Mouse (Mus musculus) forebrain, embryonic 15.5 days (tissue): ENCODE measurements around the gene Jmjd7. TPM values are rescaled to one million over a fixed set of nuclear protein-coding genes. Genes with fewer than 3 reads are reported as not detected.

Source experiments
- ATAC-seq: fragments of 200-750 bp; cut with Nextera tagmentation; replicated peaks from 2 replicates; pipeline ENCODE4 v1.8.0; 2017; ENCODE audit warnings: mild to moderate bottlenecking, moderate TSS enrichment, moderate library complexity
- H3K27ac ChIP-seq: fragments of 300-500 bp; sonication (generic); replicated peaks from 2 replicates; pipeline ENCODE4 v1.5.1; 2015; ENCODE audit warnings: mild to moderate bottlenecking, inconsistent platforms
- H3K27me3 ChIP-seq: fragments of 300-500 bp; sonication (generic); 2 replicates; pipeline ENCODE4 v1.6.1; 2015; ENCODE audit warnings: inconsistent platforms
- H3K36me3 ChIP-seq: fragments of 300-500 bp; sonication (generic); 2 replicates; pipeline ENCODE4 v1.6.1; 2015; ENCODE audit warnings: mild to moderate bottlenecking, inconsistent platforms
- H3K4me1 ChIP-seq: fragments of 300-500 bp; sonication (generic); 2 replicates; pipeline ENCODE4 v1.6.1; 2015; ENCODE audit warnings: inconsistent platforms
- H3K4me2 ChIP-seq: fragments of 300-500 bp; sonication (generic); replicated peaks from 2 replicates; pipeline ENCODE4 v1.6.1; 2015; ENCODE audit warnings: mild to moderate bottlenecking, inconsistent platforms
- H3K4me3 ChIP-seq: fragments of 300-500 bp; sonication (generic); 2 replicates; pipeline ENCODE4 v1.5.1; 2015; ENCODE audit warnings: mild to moderate bottlenecking, inconsistent platforms
- H3K9ac ChIP-seq: fragments of 300-500 bp; sonication (generic); replicated peaks from 2 replicates; pipeline ENCODE4 v1.6.1; 2015; ENCODE audit warnings: mild to moderate bottlenecking, inconsistent platforms
- H3K9me3 ChIP-seq: fragments of 300-500 bp; sonication (generic); 2 replicates; pipeline ENCODE4 v1.6.1; 2016; ENCODE audit warnings: inconsistent platforms
- WGBS: fragments of 180-500 bp; shearing (Covaris S2); methylation state at CpG from one replicate; pipeline ENCODE4 v1.1.7; 2015; ENCODE audit warnings: mixed read lengths; 5-methylcytosine and 5-hydroxymethylcytosine counted together
- polyA plus RNA-seq: library from polyadenylated mRNA; unstranded; fragments of >200 nt; fragmentation: Nextera tagmentation; extraction: Ambion mirVana; gene quantifications from 2 replicates; pipeline ENCODE4 v1.2.1, GENCODE M21; 2015

The Jmjd7 gene
- polyA plus RNA-seq, 1 experiment from 2014 or later, result 19.1 TPM

DNA sequence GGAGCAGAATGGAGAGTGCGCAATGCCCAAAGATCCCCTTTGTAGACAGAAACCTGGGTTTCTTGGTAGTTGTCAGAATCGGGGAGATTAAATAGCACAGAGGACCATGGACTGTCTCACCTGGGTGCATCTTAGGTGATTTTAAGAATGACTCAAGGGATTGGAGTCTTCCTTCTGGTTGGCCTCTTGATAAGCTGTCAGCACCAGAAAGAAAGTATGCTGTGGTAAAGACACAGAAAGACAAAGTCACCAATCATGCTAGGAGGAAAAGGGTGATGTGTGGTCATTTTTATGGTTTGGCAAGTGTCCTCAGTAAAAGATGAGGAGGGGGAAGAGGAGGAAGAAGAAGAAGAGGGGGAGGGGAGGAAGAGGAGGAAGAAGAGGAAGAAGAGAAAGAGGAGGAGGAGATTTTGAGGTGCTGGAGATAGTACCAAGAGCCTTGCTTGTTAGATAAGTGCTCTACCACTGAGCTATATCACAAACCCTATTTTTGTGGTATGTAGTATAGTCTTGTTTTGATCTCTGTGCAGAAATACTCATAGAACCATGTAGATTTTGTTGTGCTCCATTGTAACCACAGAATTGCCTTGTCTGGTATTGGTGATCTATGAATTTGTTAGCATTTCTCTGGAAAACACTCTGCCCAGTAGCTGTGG lies 13.3 kb upstream of the Jmjd7 start:
- H3K27ac ChIP-seq, result no peak overlapping the region
- no peaks in the 10 kb centered on the region for H3K9me3 ChIP-seq
- 94% methylated on average over 2 of the region's 2 CpGs for WGBS
- H3K9ac ChIP-seq, result no peak overlapping the region
- no peak for ATAC-seq
- no peak overlapping the region for H3K4me3 ChIP-seq
- H3K4me2 ChIP-seq, result no peak overlapping the region
- no peaks in the 10 kb centered on the region for H3K4me1 ChIP-seq
- H3K27me3 ChIP-seq, result no peaks in the 10 kb centered on the region
- H3K36me3 ChIP-seq, result peaks cover 25% of the 10 kb centered on the region

DNA sequence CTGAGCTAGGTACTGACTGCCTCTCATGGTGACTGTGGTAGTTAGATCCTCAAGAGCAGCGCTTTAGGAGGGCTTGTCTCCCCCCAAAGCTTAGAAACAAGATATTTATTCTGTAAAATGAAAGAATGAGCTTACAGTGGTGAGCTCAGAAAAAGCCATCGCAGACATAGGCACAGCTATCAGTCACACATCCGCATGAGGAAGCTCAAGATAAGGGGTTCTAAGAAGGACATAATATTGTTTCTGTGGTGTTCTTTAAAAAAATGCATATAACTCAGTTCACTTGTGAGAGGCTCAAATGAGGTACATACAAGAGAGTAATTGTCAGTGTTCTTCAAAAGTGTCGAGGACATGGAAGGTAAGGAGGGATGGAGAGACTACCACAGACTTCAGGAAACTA lies 11.4 kb upstream of the Jmjd7 start:
- Histone ChIP-seq H3K9me3 (no peaks in the 10 kb centered on the region), H3K9ac (no peak overlapping the region), H3K4me1 (no peaks in the 10 kb centered on the region), H3K27ac (no peak overlapping the region), H3K27me3 (no peaks in the 10 kb centered on the region), H3K36me3 (peaks cover 43% of the 10 kb centered on the region), H3K4me3 (no peak overlapping the region), H3K4me2 (no peak overlapping the region)
- 93% methylated on average over 4 of the region's 4 CpGs for WGBS
- no peak for ATAC-seq

DNA sequence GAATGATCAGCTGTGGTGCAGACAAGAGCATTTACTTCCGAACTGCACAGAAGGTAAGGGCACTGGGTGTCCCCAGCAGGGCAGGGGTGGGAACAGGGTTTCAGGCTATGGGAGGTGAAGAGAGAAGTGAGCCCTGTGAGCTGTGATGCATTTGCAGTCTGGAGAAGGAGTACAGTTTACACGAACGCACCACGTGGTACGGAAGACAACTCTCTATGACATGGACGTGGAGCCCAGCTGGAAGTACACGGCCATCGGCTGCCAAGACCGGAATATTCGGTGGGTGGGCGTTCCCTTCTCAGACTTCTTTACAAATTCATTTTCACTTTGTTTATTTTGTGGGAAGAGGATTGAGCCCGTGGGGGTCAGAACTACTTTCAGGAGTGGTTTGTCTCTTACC lies 9.7 kb upstream of the Jmjd7 start:
- ATAC-seq, result no peak
- no peak overlapping the region for H3K27ac ChIP-seq
- H3K9me3 ChIP-seq, result no peaks in the 10 kb centered on the region
- no peaks in the 10 kb centered on the region for H3K4me1 ChIP-seq
- no peaks in the 10 kb centered on the region for H3K27me3 ChIP-seq
- H3K4me2 ChIP-seq, result no peak overlapping the region
- H3K9ac ChIP-seq, result no peak overlapping the region
- 87% methylated on average over 12 of the region's 12 CpGs for WGBS
- H3K36me3 ChIP-seq, result peaks cover 59% of the 10 kb centered on the region
- H3K4me3 ChIP-seq, result no peak overlapping the region

DNA sequence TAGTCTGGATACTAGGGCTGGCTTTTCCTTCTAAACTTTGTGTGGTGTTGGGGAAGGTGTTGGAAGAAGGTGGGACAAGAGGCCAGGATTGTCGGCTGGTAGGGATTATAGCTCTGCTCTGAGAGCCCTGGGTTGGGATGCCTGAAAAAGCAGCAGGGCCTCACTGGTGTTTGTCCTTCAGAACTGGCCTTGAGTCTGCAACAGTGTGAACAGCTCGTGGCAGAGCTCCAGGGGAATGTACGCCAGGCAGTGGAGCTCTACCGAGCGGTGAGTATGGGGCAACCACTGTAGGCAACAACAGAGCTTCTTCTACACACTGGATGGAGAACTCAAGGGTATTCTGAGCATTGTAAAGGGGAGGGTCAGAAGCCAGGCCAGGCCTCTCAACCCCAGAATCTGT lies 2.9 kb upstream of the Jmjd7 start:
- Histone ChIP-seq H3K36me3 (peaks cover 49% of the 10 kb centered on the region), H3K4me3 (no peak overlapping the region), H3K9me3 (no peaks in the 10 kb centered on the region), H3K27ac (no peak overlapping the region), H3K9ac (no peak overlapping the region), H3K4me1 (peaks cover 18% of the 10 kb centered on the region), H3K27me3 (no peaks in the 10 kb centered on the region), H3K4me2 (no peak overlapping the region)
- 87% methylated on average over 5 of the region's 5 CpGs for WGBS
- ATAC-seq, result no peak

DNA sequence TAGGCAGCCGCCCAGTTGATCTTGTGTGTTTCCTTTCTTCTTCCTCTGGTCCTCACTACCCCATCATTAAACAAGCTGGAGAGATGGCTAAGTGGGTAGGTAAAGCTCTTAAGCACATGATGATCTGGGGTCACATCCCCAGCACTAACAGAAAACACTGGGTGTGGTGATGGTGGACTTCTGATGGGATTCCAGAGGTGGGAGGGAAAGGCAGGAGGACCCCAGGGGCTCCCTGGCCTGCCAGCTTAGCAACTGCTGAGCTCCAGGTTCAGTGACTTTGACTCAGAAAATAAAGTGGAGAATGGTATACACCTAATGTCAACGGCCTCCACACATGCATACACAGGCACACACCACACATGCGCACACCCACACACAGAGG lies 658 bp downstream of the Jmjd7 start:
- H3K9ac ChIP-seq, result peak overlapping the region; percentile 80
- H3K9me3 ChIP-seq, result no peaks in the 10 kb centered on the region
- peaks cover 21% of the 10 kb centered on the region for H3K36me3 ChIP-seq
- H3K27ac ChIP-seq, result peak overlapping the region; percentile 87
- H3K4me3 ChIP-seq, result peak overlapping the region; percentile 73
- peaks cover 18% of the 10 kb centered on the region for H3K4me1 ChIP-seq
- WGBS, result 46% methylated on average over 3 of the region's 3 CpGs
- no peaks in the 10 kb centered on the region for H3K27me3 ChIP-seq
- peak overlapping the region; percentile 69 for H3K4me2 ChIP-seq
- peak; percentile 27 for ATAC-seq

DNA sequence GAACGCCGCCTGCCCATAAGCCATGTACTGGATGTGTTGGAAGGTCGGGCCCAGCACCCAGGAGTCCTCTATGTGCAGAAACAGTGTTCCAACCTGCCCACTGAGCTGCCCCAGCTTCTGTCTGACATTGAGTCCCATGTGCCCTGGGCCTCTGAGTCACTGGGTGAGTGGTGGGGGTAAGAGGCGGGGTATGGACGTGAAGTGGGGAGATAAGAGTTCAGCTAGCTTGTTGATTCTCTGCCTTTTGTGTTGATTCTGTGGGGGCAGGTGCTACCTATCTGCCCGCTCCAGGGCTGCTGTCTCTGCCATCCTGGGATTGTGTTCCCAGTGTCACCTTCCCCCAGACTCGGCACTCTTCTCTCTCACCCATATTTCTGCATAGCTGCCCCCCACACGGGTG lies 3.1 kb downstream of the Jmjd7 start:
- no peak overlapping the region for H3K27ac ChIP-seq
- no peak overlapping the region for H3K9ac ChIP-seq
- H3K4me2 ChIP-seq, result no peak overlapping the region
- no peaks in the 10 kb centered on the region for H3K27me3 ChIP-seq
- no peaks in the 10 kb centered on the region for H3K9me3 ChIP-seq
- H3K36me3 ChIP-seq, result peaks cover 13% of the 10 kb centered on the region; the same call in 1 of the 2 replicates
- no peak for ATAC-seq
- H3K4me1 ChIP-seq, result peaks cover 18% of the 10 kb centered on the region
- no peak overlapping the region for H3K4me3 ChIP-seq
- WGBS, result 92% methylated on average over 8 of the region's 8 CpGs

DNA sequence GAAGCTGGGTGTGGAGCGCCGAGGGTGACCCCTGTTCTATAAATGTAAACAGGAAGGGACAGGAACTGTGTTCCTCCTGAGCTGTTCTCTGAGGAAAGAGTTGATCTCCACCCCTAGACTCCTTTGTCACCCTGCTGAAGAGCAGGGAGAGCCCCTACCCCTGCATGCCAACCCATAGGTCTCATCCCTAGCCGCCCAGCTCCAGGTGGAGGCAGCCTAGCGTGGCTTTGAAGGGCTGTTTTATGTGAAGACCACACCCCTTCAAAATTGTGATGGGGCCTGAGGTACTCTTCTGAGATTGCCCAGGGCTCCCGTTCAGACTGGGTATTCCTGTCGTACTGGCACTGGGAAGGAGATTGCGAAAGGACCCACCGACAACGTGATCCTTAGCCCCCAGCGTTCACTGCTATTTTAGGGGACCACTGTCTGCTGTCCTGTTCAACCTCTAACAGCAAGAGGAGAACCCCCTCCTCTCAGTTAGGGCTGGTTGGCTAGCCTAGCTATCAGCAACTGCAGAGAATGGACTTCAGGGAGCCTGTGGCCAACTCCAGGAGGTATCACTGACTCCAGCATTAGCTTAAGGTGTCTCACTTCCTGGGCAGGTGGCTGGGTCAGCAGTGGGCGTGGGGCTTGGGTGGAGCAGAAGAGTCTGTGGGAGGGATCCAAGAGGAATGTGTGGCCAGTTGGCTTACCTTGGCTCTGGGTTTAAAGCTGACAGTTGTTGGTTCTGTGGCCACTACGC lies 5.6 kb downstream of the Jmjd7 start, which contains the start of gene Pla2g4b:
Gene Pla2g4b, plus strand, starts transcription at position 692 of the 742 bp plus-strand sequence.
- H3K4me1 ChIP-seq, result peaks cover 8% of the 10 kb centered on the region
- H3K27ac ChIP-seq, result no peak within 1 kb of the TSS
- no peak for ATAC-seq
- H3K9me3 ChIP-seq, result no peaks in the 10 kb centered on the region
- H3K36me3 ChIP-seq, result peaks cover 27% of the 10 kb centered on the region
- WGBS, result 92% methylated on average over 12 of the region's 12 CpGs
- no peaks in the 10 kb centered on the region for H3K27me3 ChIP-seq
- no peak within 1 kb of the TSS for H3K4me2 ChIP-seq
- no peak within 1 kb of the TSS for H3K9ac ChIP-seq
- no peak within 1 kb of the TSS for H3K4me3 ChIP-seq

DNA sequence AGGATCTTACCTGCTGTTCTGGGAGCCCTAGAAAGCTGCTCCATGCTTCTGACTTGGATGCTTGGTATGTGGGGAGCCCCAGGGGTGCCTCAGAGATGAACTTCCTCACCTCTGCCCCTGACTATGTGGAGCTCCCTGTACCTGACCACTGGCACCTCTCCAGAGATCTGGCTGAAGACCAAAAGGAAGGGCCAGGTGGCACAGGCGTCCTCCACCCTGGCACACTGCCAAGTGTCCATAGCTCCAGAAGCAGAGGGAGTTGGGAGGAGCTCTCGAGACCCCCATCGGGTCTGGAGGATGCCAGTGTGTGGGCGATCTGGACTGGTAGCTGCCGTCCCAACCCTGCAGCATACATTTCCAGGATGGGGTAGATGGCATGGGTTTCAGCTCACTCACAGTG lies 6.4 kb downstream of the Jmjd7 start:
- 62% methylated on average over 5 of the region's 5 CpGs for WGBS
- Histone ChIP-seq H3K4me2 (no peak overlapping the region), H3K27me3 (no peaks in the 10 kb centered on the region), H3K4me1 (0 out of 2 replicates have a peak, but pooled peaks cover under 1% of the 10 kb centered on the region), H3K9me3 (no peaks in the 10 kb centered on the region), H3K4me3 (no peak overlapping the region), H3K27ac (no peak overlapping the region), H3K9ac (no peak overlapping the region), H3K36me3 (peaks cover 31% of the 10 kb centered on the region)
- no peak for ATAC-seq

DNA sequence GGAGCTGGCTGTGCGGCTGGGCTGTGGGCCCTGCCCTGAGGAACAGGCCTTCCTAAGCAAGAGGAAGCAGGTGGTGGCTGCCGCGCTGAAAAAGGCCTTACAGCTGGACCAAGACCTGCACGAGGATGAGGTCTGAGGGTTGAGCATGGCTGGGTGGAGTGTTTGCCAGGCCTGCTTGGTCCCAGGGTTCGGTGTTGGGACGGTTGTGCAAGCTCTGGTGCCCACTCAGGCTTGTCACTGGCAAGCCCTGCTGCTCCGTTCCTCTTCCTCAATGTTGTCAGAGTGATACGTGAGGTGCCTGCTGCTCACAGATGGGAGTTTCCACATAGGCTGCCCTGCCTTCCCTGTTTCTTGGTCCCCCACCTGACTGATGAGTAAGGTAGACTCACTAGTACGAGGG lies 10.5 kb downstream of the Jmjd7 start:
- H3K27me3 ChIP-seq, result no peaks in the 10 kb centered on the region
- peaks cover 51% of the 10 kb centered on the region for H3K36me3 ChIP-seq
- H3K27ac ChIP-seq, result no peak overlapping the region
- no peaks in the 10 kb centered on the region for H3K9me3 ChIP-seq
- H3K4me3 ChIP-seq, result no peak overlapping the region
- 94% methylated on average over 9 of the region's 9 CpGs for WGBS
- no peak overlapping the region for H3K4me2 ChIP-seq
- no peak for ATAC-seq
- no peaks in the 10 kb centered on the region for H3K4me1 ChIP-seq
- H3K9ac ChIP-seq, result no peak overlapping the region

DNA sequence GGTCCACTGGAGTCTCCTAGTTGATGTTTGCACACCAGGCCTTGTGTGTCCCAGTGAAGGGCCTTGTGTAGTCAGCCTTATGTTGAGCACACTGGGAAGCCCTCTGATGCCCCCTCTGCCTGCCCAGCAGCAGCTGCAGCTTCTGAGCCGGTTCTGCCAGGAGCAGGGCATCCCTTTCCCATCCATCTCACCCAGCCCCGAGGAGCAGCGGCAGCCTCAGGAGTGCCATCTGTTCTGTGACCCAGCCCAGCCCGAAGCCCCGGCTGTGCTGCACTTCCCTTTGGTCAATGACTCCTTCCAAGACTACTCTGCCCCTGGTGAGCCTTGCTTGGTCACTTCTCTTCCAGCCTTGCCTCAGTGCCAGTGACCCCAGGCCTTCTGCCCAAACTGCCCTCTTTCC lies 13.7 kb downstream of the Jmjd7 start:
- ATAC-seq, result no peak
- H3K9ac ChIP-seq, result no peak overlapping the region
- H3K4me1 ChIP-seq, result no peaks in the 10 kb centered on the region
- no peak overlapping the region for H3K27ac ChIP-seq
- peaks cover 44% of the 10 kb centered on the region for H3K36me3 ChIP-seq
- no peaks in the 10 kb centered on the region for H3K27me3 ChIP-seq
- no peaks in the 10 kb centered on the region for H3K9me3 ChIP-seq
- H3K4me2 ChIP-seq, result no peak overlapping the region
- no peak overlapping the region for H3K4me3 ChIP-seq
- WGBS, result 87% methylated on average over 5 of the region's 5 CpGs

DNA sequence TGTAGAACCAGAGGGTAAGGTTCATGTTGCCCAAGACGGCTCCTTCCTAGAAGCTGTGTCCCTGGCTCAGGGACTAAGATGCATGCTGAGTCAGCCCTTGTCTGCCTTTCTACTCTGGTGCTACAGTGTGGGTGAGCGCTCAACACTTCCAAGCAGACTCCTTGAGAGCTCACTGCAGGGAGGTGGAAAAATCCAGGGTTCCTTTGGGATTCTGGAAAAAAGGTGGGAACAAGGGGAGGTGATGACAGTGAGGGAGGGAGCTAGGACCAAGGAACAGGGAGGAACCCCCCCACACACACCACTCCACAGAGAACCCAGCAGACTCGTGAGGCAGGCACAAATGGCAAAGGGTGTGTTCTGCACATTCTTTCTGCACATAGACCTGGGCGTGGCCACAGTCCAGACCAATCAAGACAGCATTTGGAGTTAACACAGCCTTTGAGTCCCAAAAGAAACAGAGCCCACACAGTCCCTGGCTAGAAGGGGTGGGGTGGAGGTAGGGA lies 16.9 kb downstream of the Jmjd7 start:
- Histone ChIP-seq H3K27me3 (no peaks in the 10 kb centered on the region), H3K27ac (no peak overlapping the region), H3K36me3 (peaks cover 21% of the 10 kb centered on the region), H3K9me3 (no peaks in the 10 kb centered on the region), H3K4me1 (no peaks in the 10 kb centered on the region), H3K9ac (no peak overlapping the region), H3K4me3 (no peak overlapping the region), H3K4me2 (no peak overlapping the region)
- no peak for ATAC-seq
- WGBS, result 62% methylated on average over 4 of the region's 4 CpGs

DNA sequence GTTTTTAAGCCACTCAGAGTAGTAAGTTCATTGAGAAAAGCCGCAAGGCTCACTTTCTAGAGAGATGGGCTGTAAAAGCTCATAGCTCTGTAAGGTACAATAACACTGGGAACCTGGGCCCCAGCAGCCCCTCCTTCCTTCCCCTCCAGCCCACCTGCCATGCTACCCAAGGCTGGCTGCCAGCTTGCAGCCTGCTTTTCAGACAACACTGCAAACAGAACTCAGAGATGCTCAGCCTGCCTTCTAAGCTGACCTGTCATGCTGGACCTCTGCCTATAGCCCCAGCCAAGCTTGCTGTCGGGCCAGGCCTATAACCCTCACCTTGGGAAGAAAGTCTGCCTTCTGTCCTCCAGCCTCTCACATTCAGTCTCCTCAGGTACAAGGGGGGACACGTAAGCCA lies 17.4 kb downstream of the Jmjd7 start:
- H3K4me2 ChIP-seq, result no peak overlapping the region
- no peaks in the 10 kb centered on the region for H3K27me3 ChIP-seq
- H3K4me1 ChIP-seq, result no peaks in the 10 kb centered on the region
- no peak overlapping the region for H3K27ac ChIP-seq
- H3K36me3 ChIP-seq, result peaks cover 16% of the 10 kb centered on the region
- ATAC-seq, result no peak
- H3K9ac ChIP-seq, result no peak overlapping the region
- H3K4me3 ChIP-seq, result no peak overlapping the region
- H3K9me3 ChIP-seq, result no peaks in the 10 kb centered on the region
- WGBS, result 71% methylated on average over 3 of the region's 3 CpGs
